Mouse (Mus musculus): ENCODE results near the gene Sult2b1.

GRCm38 (mm10) chr7:45831128-45831525 lies 46.7 kb upstream of the Sult2b1 start:
- no peak for TF ChIP-seq POLR2A (IDR thresholded peaks at IDR 0.05; ENCODE audit: borderline replicate concordance, extremely low read depth, insufficient read depth, insufficient read length, poor library complexity, severe bottlenecking)
- no peak for TF ChIP-seq CTCF (IDR thresholded peaks at IDR 0.05; ENCODE audit: borderline replicate concordance, extremely low read depth, insufficient read depth, insufficient read length)
